Mouse (Mus musculus) layer of hippocampus, adult 2 months (tissue): ENCODE measurements around the gene Sgsm2. TPM values are rescaled to one million over a fixed set of nuclear protein-coding genes. Genes with fewer than 3 reads are reported as not detected.

Experiments used
- DNase-seq, 2 experiments: peaks; one replicate each; pipeline ENCODE4 v3.0.0; 2022; ENCODE audit warnings: low spot score in 2 of 2
- H3K27ac ChIP-seq: fragments of 200-600 bp; 2 replicates; pipeline ENCODE4 v1.8.1; 2022
- H3K4me3 ChIP-seq: fragments of 200-600 bp; 2 replicates; pipeline ENCODE4 v1.8.1; 2022; ENCODE audit warnings: mild to moderate bottlenecking
- CTCF ChIP-seq: fragments of 200-600 bp; conservative IDR thresholded peaks from 2 replicates; pipeline ENCODE4 v1.8.1; 2022; ENCODE audit warnings: antibody characterized with exemption, mild to moderate bottlenecking, moderate library complexity
- microRNA-seq, 2 experiments: library from miRNA; unstranded; fragments of <30 nt; microRNA quantifications; one replicate each; pipeline ENCODE4 v1.2.0; 2021
- total RNA-seq, 2 experiments: library from RNA; stranded (reverse); gene quantifications; 2 replicates each; pipeline ENCODE4 v1.2.3; 2021

The Sgsm2 gene
- total RNA-seq, 2 experiments from 2014 or later = 91.7 to 99.3 TPM

GRCm38 (mm10) chr11:74808251-74808853 is 88.5 kb downstream of the Sgsm2 start:
- Histone ChIP-seq H3K27ac (0 out of 2 replicates have a peak overlapping the region, but pooled peaks have one; percentile 7), H3K4me3 (no peak overlapping the region)
- DNase-seq = no peak
- no peak for TF ChIP-seq CTCF

- H3K27ac ChIP-seq = no peak overlapping the region
These were observed 89.5 kb downstream of the Sgsm2 start for GRCm38 (mm10) chr11:74807246-74807882.

GRCm38 (mm10) chr11:74804081-74804627 is 92.7 kb downstream of the Sgsm2 start:
- H3K4me3 ChIP-seq = no peak overlapping the region
- DNase-seq = no peak
- no peak overlapping the region for H3K27ac ChIP-seq
- no peak for TF ChIP-seq CTCF

More at GRCm38 (mm10) chr11:74807246-74807882, 89.5 kb downstream of the Sgsm2 start:
- no peak for DNase-seq
- H3K4me3 ChIP-seq = no peak overlapping the region
- TF ChIP-seq CTCF = no peak

GRCm38 (mm10) chr11:74800658-74801057 is 96.2 kb downstream of the Sgsm2 start:
- no peak overlapping the region for H3K27ac ChIP-seq
- TF ChIP-seq CTCF = no peak
- DNase-seq = no peak
- no peak overlapping the region for H3K4me3 ChIP-seq

Small RNAs within 50 kb of the gene (microRNA-seq; reads per million reads assigned to microRNA genes)
- gene Mir6926 = 3.3 to 4.5 reads per million in 2 experiments

Other genes starting within 250 kb of the Sgsm2 start
- gene Cluh, start 247.6 kb downstream of the Sgsm2 start, total RNA-seq = 10 to 100 TPM; 71.2 to 74.0 TPM
- 100 to 1,000 TPM; 360 to 384 TPM for gene Pafah1b1, start 172.4 kb downstream of the Sgsm2 start, total RNA-seq
- 10 to 100 TPM; 31.2 to 31.3 TPM for gene Mettl16, start 126.2 kb downstream of the Sgsm2 start, total RNA-seq
- 10 to 100 TPM; 31.3 to 32.8 TPM for gene Mnt, start 66.1 kb downstream of the Sgsm2 start, total RNA-seq
- 10 to 100 TPM; 32.0 to 36.8 TPM for gene Tsr1, start 1.0 kb upstream of the Sgsm2 start, total RNA-seq
- 10 to 100 TPM; 31.9 to 34.7 TPM for gene Smg6, start 28.8 kb upstream of the Sgsm2 start, total RNA-seq
- gene Srr, start 28.9 kb upstream of the Sgsm2 start, total RNA-seq = 10 to 100 TPM; 85.2 to 96.3 TPM